Mouse (Mus musculus): Measurements from ENCODE around the gene Neurod2.

DNA sequence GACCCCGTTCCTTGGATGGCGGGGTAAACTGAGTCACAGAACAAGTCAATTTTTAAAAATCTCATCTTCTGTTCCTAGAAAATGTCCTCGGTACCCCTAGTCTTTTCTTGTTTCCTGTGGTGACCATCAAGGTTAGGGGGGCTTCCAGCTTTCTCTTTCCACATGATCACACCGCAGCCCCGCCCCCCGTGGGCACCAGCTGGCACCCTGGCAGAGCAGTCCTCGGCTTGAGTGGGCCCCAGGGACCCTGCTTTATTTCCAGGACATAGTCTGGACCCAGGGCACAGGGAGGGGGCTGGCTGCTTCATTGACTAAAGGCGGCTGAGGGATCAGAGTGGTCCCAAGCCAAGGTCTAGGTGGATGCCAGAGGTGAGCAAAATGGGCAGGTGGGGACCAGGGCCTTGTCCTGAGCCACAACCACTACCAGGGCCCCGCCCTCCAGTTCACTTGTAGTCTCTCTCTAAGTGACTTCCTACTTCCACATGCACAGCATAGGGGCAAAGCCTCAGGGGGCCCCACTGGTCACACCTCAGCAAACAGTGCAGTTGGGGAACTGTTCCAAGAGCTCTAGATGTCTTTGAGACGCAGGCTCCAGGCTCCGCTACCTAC lies 10.3 kb upstream of the Neurod2 start:
- TF ChIP-seq CTCF (IDR thresholded peaks at IDR 0.05; ENCODE audit: control insufficient read depth, insufficient read depth, insufficient replicate concordance, low read depth, low read length) = no peak
- TF ChIP-seq POLR2A (IDR thresholded peaks at IDR 0.05; ENCODE audit: control insufficient read depth, low read depth, low read length) = no peak
